Mouse (Mus musculus) macrophage (primary cell): ENCODE results near the gene 1700010B08Rik. TPM values are rescaled to one million over a fixed set of nuclear protein-coding genes. Genes with fewer than 3 reads are reported as not detected.
A peak's percentile ranks its signal among the peaks of the same experiment; 100 is the strongest.

ENCODE experiments used
- H3K27ac ChIP-seq: fragments of 350-480 bp; formaldehyde crosslinking; 2 replicates; pipeline ENCODE4 v1.9.0; 2021
- H3K36me3 ChIP-seq: fragments of 350-480 bp; formaldehyde crosslinking; 2 replicates; pipeline ENCODE4 v1.9.0; 2021; ENCODE audit errors: inconsistent target
- H3K4me3 ChIP-seq: fragments of 350-480 bp; formaldehyde crosslinking; 2 replicates; pipeline ENCODE4 v1.9.0; 2021; ENCODE audit errors: inconsistent target
- H3K79me2 ChIP-seq: fragments of 350-480 bp; formaldehyde crosslinking; 2 replicates; pipeline ENCODE4 v1.9.0; 2021; ENCODE audit errors: inconsistent target
- WGBS: methylation state at CpG from one replicate; pipeline ENCODE4 v1.1.7; 2026; ENCODE audit warnings: inconsistent platforms; ENCODE audit not compliant: missing documents; 5-methylcytosine and 5-hydroxymethylcytosine counted together
- polyA plus RNA-seq: library from polyadenylated mRNA; stranded (reverse); fragments of 250-400 nt; gene quantifications from 3 replicates; pipeline ENCODE4 v1.2.4, GENCODE M21; 2018; ENCODE audit warnings: inconsistent platforms

Gene 1700010B08Rik
- polyA plus RNA-seq, 1 experiment from 2014 or later, result not detected

DNA sequence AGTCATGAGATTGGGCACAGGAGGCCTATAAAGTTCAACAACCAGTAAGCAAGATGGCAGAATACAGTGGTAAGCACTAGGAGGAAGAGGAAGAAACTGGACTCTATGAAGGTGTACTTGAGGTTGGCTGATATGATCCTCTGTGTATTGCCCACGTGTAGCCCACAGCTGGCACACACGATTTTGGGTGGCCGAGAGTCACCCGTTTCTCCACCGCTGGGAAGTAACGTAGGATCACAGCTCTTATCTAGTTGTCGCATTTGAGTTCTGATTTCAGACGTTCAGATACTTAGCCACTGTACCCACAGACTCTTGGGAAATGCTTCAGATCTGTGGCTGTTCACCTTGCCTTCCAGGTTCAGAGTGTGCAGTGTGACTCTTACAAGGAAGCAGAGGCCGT is 19.0 kb downstream of the 1700010B08Rik start:
- H3K36me3 ChIP-seq, result no peaks in the 10 kb centered on the region
- WGBS, result 62% methylated on average over 9 of the region's 9 CpGs
- peaks cover 57% of the 10 kb centered on the region for H3K79me2 ChIP-seq
- H3K4me3 ChIP-seq, result peak overlapping the region; percentile 87
- H3K27ac ChIP-seq, result peak overlapping the region; percentile 76

DNA sequence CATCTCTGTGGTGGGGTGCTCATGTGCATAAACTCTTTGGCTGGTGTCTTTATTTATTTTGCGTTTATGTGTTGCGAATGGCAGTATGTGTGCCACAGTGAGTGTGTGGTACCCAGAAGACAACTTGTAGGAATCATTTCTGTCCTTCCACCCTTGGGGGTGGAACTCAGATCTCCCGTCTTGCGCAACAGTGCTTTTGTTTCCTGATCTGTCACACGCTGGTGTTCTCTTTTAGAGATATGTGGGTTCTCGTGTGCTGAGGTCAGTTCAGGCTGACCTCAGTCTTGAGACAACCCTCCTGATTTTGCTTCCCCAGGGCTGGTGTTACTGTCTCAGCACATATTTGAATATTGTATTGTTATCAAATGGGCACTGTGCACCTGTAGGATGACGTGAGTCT is 19.9 kb downstream of the 1700010B08Rik start:
- Histone ChIP-seq H3K27ac (peak overlapping the region; percentile 76), H3K4me3 (no peak overlapping the region), H3K79me2 (peaks cover 65% of the 10 kb centered on the region), H3K36me3 (no peaks in the 10 kb centered on the region)
- 48% methylated on average over 7 of the region's 7 CpGs for WGBS

DNA sequence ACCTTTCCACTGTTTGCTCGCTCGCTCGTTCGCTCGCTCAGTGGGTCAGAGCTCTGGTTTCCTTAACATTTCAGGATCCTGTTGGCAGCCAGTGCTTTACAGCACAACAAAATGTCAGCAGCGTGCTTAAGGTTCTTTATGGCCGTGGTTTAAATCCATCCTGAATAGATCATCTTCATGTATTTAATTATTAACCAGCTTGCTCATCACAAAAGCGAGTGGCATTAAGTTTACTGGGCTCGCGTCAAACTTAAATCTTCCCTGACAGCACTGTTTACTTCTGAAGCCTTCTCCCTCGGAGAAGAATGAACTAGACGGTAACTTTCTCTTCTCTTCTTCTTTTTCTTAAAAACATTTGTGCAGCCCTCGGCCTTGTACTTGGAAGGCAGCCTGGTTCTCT is 22.9 kb downstream of the 1700010B08Rik start:
- H3K36me3 ChIP-seq, result no peaks in the 10 kb centered on the region
- H3K79me2 ChIP-seq, result peaks cover 95% of the 10 kb centered on the region
- H3K4me3 ChIP-seq, result no peak overlapping the region
- WGBS, result 98% methylated on average over 13 of the region's 13 CpGs
- no peak overlapping the region for H3K27ac ChIP-seq

DNA sequence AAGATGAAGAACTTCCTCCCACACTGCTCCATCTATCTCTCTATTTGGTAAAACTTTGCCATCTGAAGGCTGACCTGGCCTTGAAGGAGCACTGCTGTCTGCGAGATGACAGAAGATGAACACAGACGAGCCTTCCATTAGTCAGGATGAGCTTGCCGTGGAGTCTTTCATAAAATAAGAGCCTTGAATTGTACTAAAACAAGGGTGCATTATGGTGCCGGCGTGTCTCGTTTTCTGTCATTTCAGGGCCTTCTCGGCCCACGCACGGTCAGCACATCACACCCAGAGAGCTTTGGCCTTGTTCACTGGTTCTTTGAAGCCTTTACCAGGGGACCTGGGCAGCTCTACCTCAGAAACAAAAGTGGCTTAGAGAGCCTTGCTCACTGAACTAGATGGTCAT is 23.5 kb downstream of the 1700010B08Rik start:
- 96% methylated on average over 9 of the region's 9 CpGs for WGBS
- H3K4me3 ChIP-seq, result no peak overlapping the region
- H3K79me2 ChIP-seq, result peaks cover 100% of the 10 kb centered on the region
- H3K36me3 ChIP-seq, result no peaks in the 10 kb centered on the region
- no peak overlapping the region for H3K27ac ChIP-seq

DNA sequence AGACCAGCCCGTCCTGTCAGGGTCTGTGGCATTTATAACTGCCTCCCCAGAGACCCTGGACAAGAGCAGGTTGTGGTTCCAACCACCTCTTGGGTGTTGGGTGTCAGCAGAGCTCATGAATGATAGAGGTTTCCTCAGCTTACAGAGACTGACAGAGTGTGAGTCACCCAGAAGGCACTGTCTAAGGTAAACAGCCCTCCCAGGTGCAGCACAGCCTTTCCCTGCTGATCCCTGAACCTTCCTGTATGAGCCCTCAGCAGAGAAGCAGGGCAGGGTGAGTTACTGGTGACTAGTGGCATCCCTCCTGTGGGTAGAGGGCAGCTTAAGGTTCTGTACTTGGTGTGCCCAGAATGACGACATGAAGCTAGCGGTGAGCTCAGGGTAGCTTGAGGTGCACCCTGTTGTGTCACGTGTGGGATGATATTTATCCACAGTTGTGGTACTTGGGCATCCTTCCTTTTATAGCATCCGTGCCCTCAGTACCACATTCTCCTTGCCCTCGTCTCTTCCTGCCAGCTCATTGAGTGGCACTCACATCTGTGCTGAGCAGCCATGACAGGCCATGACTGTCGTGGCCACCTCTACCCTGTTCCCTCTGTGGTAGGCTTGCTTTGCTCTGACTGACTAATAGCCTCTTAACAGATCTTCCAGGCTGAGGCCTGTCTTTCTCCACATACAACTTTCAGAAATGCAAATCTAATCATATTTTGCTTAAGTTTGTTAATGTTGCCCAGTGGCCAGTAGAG is 25.0 kb downstream of the 1700010B08Rik start:
- WGBS, result 71% methylated on average over 7 of the region's 7 CpGs
- Histone ChIP-seq H3K36me3 (no peaks in the 10 kb centered on the region), H3K79me2 (peaks cover 100% of the 10 kb centered on the region), H3K27ac (no peak overlapping the region), H3K4me3 (no peak overlapping the region)

DNA sequence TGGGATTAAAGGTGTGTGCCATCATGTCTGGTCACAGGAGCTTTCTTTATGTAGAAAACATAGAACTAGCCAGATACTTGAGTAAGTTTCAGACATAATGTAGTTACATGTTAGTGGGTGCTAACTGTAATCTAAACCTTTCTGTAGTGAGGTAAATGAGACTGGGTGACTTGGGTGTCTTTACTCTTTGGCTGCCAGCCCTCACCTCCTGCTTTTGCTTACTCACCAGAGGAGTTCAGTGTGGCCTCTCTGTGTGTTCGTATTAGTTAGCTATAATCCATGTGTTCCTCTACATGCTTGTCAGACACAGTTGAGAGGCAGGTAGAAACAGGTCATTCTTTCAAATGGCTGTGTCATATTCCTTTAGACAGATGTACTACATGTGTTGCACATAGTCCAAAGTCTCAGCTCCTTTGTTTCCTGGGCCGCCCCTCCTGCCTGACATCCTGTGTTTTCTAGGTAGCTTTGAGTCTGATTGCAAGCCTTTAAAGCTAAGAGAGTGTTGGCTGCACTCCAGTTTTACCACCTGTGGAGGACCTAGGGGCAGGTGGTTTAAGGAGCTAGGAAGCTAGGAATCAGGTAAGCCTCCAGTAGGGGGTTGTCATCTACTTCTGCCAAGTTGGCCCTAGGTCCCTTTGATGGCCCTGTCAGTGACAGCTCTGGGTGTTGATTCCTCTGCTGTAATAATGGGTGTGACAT is 29.9 kb downstream of the 1700010B08Rik start:
- WGBS, result 90% methylated on average over 2 of the region's 2 CpGs
- H3K79me2 ChIP-seq, result peaks cover 95% of the 10 kb centered on the region
- no peak overlapping the region for H3K27ac ChIP-seq
- no peak overlapping the region for H3K4me3 ChIP-seq
- no peaks in the 10 kb centered on the region for H3K36me3 ChIP-seq

DNA sequence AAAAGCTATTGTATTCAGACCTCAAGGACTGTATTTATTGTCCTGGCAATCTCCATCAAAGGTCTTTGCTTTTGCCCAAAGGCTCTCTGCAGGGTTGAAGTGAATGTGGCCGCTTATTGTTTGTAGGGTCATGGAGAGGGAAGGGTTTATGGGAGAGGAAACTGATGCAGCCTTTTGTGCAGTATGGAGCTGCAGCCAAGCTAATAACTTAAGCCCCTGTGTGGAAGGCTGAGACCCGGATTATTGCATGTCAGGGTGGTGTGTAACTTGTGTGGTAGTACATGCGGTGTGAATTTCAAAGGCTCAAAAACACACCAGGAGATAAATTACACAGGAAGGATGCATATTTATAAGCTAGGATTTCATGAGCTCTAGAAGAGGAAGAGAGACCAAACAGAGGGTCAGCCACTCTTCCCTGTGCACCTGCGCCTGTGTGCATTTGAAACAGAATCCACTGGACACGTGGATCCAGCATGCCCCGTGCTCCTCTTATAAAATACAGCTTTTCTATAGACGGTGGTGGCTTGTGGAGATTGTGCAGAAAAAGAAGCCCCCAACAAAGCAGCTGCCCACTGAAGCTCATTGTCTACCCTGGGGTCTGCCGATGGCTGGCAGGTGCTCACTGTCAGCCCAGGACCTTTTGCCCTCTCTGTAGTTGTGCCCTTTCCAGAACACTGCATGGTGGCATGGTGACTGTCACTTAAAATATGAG is 36.4 kb downstream of the 1700010B08Rik start:
- no peak overlapping the region for H3K27ac ChIP-seq
- WGBS, result 91% methylated on average over 8 of the region's 8 CpGs
- no peaks in the 10 kb centered on the region; the same call in 1 of the 2 replicates for H3K36me3 ChIP-seq
- H3K79me2 ChIP-seq, result peaks cover 95% of the 10 kb centered on the region
- no peak overlapping the region for H3K4me3 ChIP-seq

DNA sequence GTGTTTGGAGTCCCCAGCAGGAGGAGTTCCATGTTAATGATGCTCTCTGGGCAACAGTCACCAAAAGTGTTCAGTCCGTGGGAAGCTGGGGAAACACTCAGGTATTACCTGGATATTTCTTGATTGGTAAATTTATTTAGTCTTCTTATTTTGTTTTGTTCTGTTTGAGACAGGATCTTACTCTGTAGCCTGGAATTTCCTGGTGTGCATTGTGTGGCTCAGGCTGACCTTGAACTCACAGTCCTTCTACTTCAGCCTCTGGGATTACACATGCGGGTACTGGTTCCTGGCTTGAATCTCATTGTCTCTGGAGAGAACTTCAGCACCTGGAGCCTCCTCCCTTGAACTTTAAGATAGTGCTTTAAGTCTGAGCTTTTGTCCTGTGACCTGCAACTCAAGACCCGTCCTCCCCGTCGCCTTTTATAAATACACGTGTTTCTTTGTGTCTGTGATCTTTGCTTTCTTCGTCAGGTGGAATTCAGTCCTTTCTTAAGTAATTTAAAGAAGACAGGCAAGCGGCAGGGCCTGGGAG is 38.5 kb downstream of the 1700010B08Rik start:
- 89% methylated on average over 8 of the region's 8 CpGs for WGBS
- no peak overlapping the region for H3K4me3 ChIP-seq
- H3K79me2 ChIP-seq, result peaks cover 99% of the 10 kb centered on the region
- peaks cover 13% of the 10 kb centered on the region; the same call in 1 of the 2 replicates for H3K36me3 ChIP-seq
- no peak overlapping the region for H3K27ac ChIP-seq

DNA sequence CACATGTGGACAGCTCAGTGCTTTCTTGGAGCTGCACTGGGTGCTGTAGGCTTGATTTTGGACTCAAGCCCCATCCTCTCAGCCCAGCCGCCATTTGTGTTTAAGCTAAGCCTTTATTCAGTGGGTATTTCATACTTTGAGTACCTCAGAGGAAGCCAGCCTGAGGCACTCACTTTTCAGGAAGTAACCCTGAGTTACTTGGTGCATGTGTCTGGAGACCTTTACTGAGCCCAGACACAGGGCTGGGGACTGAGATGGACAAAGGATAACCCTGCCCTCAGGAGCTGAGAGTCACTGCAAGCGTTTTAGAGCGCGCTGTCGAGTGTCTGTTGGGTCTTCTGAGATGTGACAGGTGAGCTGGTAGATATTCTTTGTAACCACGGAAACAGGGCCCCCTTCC is 41.4 kb downstream of the 1700010B08Rik start:
- Histone ChIP-seq H3K36me3 (peaks cover 36% of the 10 kb centered on the region; the same call in 1 of the 2 replicates), H3K4me3 (no peak overlapping the region), H3K79me2 (peaks cover 100% of the 10 kb centered on the region), H3K27ac (no peak overlapping the region)
- 91% methylated on average over 6 of the region's 6 CpGs for WGBS

DNA sequence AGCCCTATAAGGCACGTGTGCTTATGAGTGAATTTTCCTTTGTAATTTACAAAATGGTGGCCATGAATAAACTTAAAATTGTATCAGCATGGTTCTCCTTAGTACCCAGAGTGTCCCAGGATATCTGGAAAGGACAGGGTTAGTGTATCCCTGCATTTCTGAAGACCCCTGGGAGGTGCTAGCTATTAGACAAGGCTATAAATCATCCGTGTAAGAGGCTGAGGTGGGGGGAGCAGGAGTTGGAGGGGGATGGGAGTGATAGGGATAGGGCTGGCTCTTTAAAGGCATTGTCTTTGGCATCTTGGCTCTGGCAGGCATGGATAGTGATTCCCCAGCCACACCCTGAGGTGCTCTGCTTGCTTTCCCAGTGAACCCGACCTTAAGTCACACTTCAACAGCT is 45.4 kb downstream of the 1700010B08Rik start:
- Histone ChIP-seq H3K79me2 (peaks cover 100% of the 10 kb centered on the region), H3K27ac (no peak overlapping the region), H3K36me3 (peaks cover 48% of the 10 kb centered on the region; the same call in 1 of the 2 replicates), H3K4me3 (no peak overlapping the region)
- WGBS, result 94% methylated on average over 3 of the region's 3 CpGs

DNA sequence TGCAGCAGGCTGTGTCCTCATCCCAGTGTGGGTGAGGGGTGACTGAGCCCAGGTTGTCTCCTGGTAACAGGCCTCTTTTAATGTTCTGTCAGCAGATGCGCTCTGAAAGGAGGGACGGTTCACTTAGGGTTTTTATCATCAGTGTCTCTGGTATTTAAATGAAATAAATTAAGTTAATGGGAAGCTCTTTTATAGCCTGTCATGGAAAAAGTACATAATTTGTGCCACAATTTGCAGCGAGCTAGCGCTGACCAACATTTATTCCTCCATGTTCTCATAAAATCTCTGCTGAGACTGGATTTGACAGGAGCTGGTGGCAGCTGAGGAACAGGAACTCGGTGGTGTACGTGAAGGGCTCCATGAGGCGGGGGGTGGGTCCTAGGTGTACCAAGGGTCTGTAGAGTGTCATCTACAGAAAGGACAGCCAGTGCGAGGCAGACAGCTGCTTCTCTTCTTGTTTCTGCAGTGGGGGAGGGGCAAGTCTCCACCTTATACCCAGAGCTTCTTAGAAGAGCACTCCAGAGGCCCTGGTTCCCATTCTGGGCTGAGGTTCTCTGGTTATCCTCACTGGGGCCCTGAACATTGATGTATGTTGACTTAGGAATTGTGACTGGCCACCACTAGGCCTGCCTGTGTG is 48.9 kb downstream of the 1700010B08Rik start:
- Histone ChIP-seq H3K36me3 (peaks cover 51% of the 10 kb centered on the region; the same call in 1 of the 2 replicates), H3K79me2 (peaks cover 100% of the 10 kb centered on the region), H3K27ac (no peak overlapping the region), H3K4me3 (no peak overlapping the region)
- 89% methylated on average over 8 of the region's 8 CpGs for WGBS

DNA sequence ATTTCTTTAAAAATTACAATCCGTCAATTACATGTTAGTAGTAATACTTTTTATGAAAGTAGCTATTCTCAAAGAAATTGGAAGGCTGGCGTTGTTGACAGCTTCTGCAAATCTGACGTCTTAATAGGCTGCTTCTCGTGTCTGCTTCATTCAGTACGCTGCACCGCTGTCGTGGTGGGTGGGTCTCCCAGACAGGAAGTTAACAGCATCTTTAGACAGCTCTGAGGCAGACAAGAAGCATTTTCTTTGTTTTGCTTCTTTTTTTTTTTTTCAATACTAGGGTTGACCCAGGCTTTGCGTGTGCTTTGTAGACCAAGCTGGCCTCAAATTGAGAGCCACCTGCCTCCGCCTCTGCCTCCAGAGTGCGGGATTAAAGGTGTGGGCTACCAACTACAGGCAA is 50.0 kb downstream of the 1700010B08Rik start:
- 68% methylated on average over 10 of the region's 10 CpGs for WGBS
- H3K27ac ChIP-seq, result no peak overlapping the region
- peaks cover 100% of the 10 kb centered on the region for H3K79me2 ChIP-seq
- no peak overlapping the region for H3K4me3 ChIP-seq
- peaks cover 41% of the 10 kb centered on the region; the same call in 1 of the 2 replicates for H3K36me3 ChIP-seq

DNA sequence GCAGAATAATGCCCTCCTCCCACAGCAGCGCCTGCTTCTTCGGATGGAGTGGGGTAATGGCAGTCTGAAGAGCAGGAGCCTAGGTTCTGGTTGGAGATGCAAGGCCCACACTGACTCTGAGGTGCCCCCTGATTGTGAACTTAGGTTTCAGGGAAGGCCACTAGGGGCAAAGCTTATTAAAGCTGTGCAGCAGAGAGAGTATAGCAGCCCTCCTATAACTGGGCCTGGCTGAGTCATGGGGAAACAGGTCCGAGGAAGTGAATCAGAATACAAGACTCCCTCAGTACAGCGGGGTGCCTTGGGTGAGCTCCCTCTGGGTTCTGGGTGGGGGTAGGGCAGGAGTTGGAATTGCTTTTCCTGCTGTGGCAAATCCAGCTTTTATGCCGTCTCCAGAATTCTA is 51.4 kb downstream of the 1700010B08Rik start:
- H3K36me3 ChIP-seq, result peaks cover 47% of the 10 kb centered on the region; the same call in 1 of the 2 replicates

More for the DNA sequence above, 51.4 kb downstream of the 1700010B08Rik start:
- peaks cover 100% of the 10 kb centered on the region for H3K79me2 ChIP-seq
- no peak overlapping the region for H3K27ac ChIP-seq
- H3K4me3 ChIP-seq, result no peak overlapping the region
- 73% methylated on average over 3 of the region's 5 CpGs for WGBS
